8 mouse cellular contexts compared by ENCODE assay signal in genomic region chr7:127479318-127480225, GRCm38 (mm10). TPM values are rescaled to one million over a fixed set of nuclear protein-coding genes. Genes with fewer than 3 reads are reported as not detected.
DNase-seq lines count a peak whose midpoint lies in the region; ATAC-seq and TF ChIP-seq lines count a peak whose summit lies in the region.

No protein-coding gene starts in this region.

- peak overlapping the region; percentile 99 for H3K4me2 ChIP-seq in hindbrain, embryonic 16.5 days (ENCODE audit: low read length)

- no peaks in the 10 kb centered on the region for H3K27me3 ChIP-seq in forebrain, embryonic 10.5 days (ENCODE audit: poor library complexity, severe bottlenecking)
- H3K27me3 ChIP-seq in hindbrain, embryonic 16.5 days (replicated peaks; ENCODE audit: control insufficient read depth, insufficient read depth, low read length): no peaks in the 10 kb centered on the region

- H3K9me3 ChIP-seq in forebrain, embryonic 10.5 days: no peaks in the 10 kb centered on the region
- no peaks in the 10 kb centered on the region for H3K9me3 ChIP-seq in hindbrain, embryonic 16.5 days (ENCODE audit: control insufficient read depth, low read length)

- 8% methylated on average over 47 of the region's 48 CpGs for WGBS in forebrain, embryonic 10.5 days
- WGBS in hindbrain, embryonic 16.5 days: 4% methylated on average over 45 of the region's 48 CpGs
- 2% methylated on average over 48 of the region's 48 CpGs for WGBS in lung, adult 2 months

- peaks cover 74% of the 10 kb centered on the region for H3K36me3 ChIP-seq in forebrain, embryonic 10.5 days (replicated peaks)
- H3K36me3 ChIP-seq in hindbrain, embryonic 16.5 days (ENCODE audit: control insufficient read depth, insufficient read depth, low read length): peaks cover 41% of the 10 kb centered on the region

- no peak for ATAC-seq in hindbrain, embryonic 16.5 days

- DNase-seq in adrenal gland, adult (ENCODE audit: inconsistent age in 2 of 2, low spot score in 1 of 2): peak; percentile 39 to 75
- DNase-seq in adrenal gland, adult 8-10 months: no peak
- DNase-seq in CD4-positive helper T cell, adult 2 months (ENCODE audit: low read depth, low spot score): peak; percentile 40
- DNase-seq in forebrain, embryonic 10.5 days (ENCODE audit: extremely low spot score, low spot score): no peak
- DNase-seq in lung, adult 2 months: no peak
- peak; percentile 40 to 60 for DNase-seq in spleen, postnatal 36 days (ENCODE audit: low spot score in 2 of 2)
- DNase-seq in layer of hippocampus, adult 9-10 months (ENCODE audit: low spot score): no peak

- 0 out of 2 replicates have a peak, but pooled peaks have one; percentile 3 for TF ChIP-seq POLR2A in lung, adult 2 months (IDR thresholded peaks at IDR 0.05; ENCODE audit: borderline replicate concordance, extremely low read depth, low read depth, low read length)

- peak overlapping the region; percentile 95 for H3K9ac ChIP-seq in hindbrain, embryonic 16.5 days (ENCODE audit: low read depth, low read length)

- H3K4me3 ChIP-seq in forebrain, embryonic 10.5 days: peak overlapping the region; percentile 100
- H3K4me3 ChIP-seq in hindbrain, embryonic 16.5 days (ENCODE audit: low read length): peak overlapping the region; percentile 99
- H3K4me3 ChIP-seq in lung, adult 2 months (replicated peaks; ENCODE audit: extremely low read depth, low read depth, low read length): peak overlapping the region; percentile 90

- no peak for TF ChIP-seq CTCF in lung, adult 2 months (IDR thresholded peaks at IDR 0.05; ENCODE audit: insufficient read depth, low read length)

- H3K4me1 ChIP-seq in forebrain, embryonic 10.5 days: peaks cover 35% of the 10 kb centered on the region
- peaks cover 23% of the 10 kb centered on the region for H3K4me1 ChIP-seq in hindbrain, embryonic 16.5 days (ENCODE audit: control insufficient read depth, insufficient read depth, low read depth, low read length)
- H3K4me1 ChIP-seq in lung, adult 2 months (ENCODE audit: control insufficient read depth, insufficient read depth, low read length): peaks cover 4% of the 10 kb centered on the region

- peak overlapping the region; percentile 94 for H3K27ac ChIP-seq in forebrain, embryonic 10.5 days
- H3K27ac ChIP-seq in hindbrain, embryonic 16.5 days (ENCODE audit: low read depth, low read length): peak overlapping the region; percentile 98

RNA-seq across cellular contexts. Expression of gene Fbrs, which starts 0.6 kb away (rescaled TPM):
- total RNA-seq in adrenal gland, adult 8-10 months (2022): 10 to 100 TPM; 64.6 to 98.2 (median 75.6) TPM
- polyA plus RNA-seq in forebrain, embryonic 10.5 days (2016; fragmentation: Nextera tagmentation; extraction: Ambion mirVana): 7.3 and 7.7 TPM in 2 replicates
- 10.2 and 12.6 TPM in 2 replicates for polyA plus RNA-seq in hindbrain, embryonic 16.5 days (2015; fragmentation: Nextera tagmentation; extraction: Ambion mirVana)
- 32.0 and 42.2 TPM in 2 replicates for polyA plus RNA-seq in lung, adult 2 months (2012; rRNA removed)

RNA-seq across cellular contexts. Expression of gene Prr14, which starts 20.2 kb away (rescaled TPM):
- 10 to 100 TPM; 49.1 to 65.5 (median 58.2) TPM for total RNA-seq in adrenal gland, adult 8-10 months (2022)
- 47.3 and 50.9 TPM in 2 replicates for polyA plus RNA-seq in forebrain, embryonic 10.5 days (2016; fragmentation: Nextera tagmentation; extraction: Ambion mirVana)
- 29.0 and 35.2 TPM in 2 replicates for polyA plus RNA-seq in hindbrain, embryonic 16.5 days (2015; fragmentation: Nextera tagmentation; extraction: Ambion mirVana)
- polyA plus RNA-seq in lung, adult 2 months (2012; rRNA removed): 80.2 and 89.0 TPM in 2 replicates

RNA-seq across cellular contexts. Expression of gene Zfp689, which starts 30.6 kb away (rescaled TPM):
- total RNA-seq in adrenal gland, adult 8-10 months (2022): 1 to 10 TPM; 3.8 to 6.7 (median 4.5) TPM
- polyA plus RNA-seq in forebrain, embryonic 10.5 days (2016; fragmentation: Nextera tagmentation; extraction: Ambion mirVana): 14.4 and 15.4 TPM in 2 replicates
- polyA plus RNA-seq in hindbrain, embryonic 16.5 days (2015; fragmentation: Nextera tagmentation; extraction: Ambion mirVana): 13.2 and 15.9 TPM in 2 replicates
- polyA plus RNA-seq in lung, adult 2 months (2012; rRNA removed): 4.9 and 5.6 TPM in 2 replicates

RNA-seq across cellular contexts. Expression of gene Srcap, which starts 32.2 kb away (rescaled TPM):
- 100 to 1,000 TPM; 103 to 156 (median 120) TPM for total RNA-seq in adrenal gland, adult 8-10 months (2022)
- polyA plus RNA-seq in forebrain, embryonic 10.5 days (2016; fragmentation: Nextera tagmentation; extraction: Ambion mirVana): 52.8 and 63.6 TPM in 2 replicates
- polyA plus RNA-seq in hindbrain, embryonic 16.5 days (2015; fragmentation: Nextera tagmentation; extraction: Ambion mirVana): 37.9 and 38.7 TPM in 2 replicates
- polyA plus RNA-seq in lung, adult 2 months (2012; rRNA removed): 27.0 and 32.8 TPM in 2 replicates

RNA-seq across cellular contexts. Expression of gene Gm42715, which starts 39.8 kb away (rescaled TPM):
- total RNA-seq in adrenal gland, adult 8-10 months (2022): 10 to 100 TPM; 21.9 to 28.0 (median 26.2) TPM
- polyA plus RNA-seq in forebrain, embryonic 10.5 days (2016; fragmentation: Nextera tagmentation; extraction: Ambion mirVana): 15.9 and 18.4 TPM in 2 replicates
- 13.2 and 13.7 TPM in 2 replicates for polyA plus RNA-seq in hindbrain, embryonic 16.5 days (2015; fragmentation: Nextera tagmentation; extraction: Ambion mirVana)
- 8.1 and 10.0 TPM in 2 replicates for polyA plus RNA-seq in lung, adult 2 months (2012; rRNA removed)

Comparison
In these comparisons a context has a peak if more than half of its experiments do, and no peak if none do; other contexts are left out.
1. DNase-seq: peak in adrenal gland, adult (2 of 2), CD4-positive helper T cell, adult 2 months (single experiment) and spleen, postnatal 36 days (2 of 2); none in adrenal gland, adult 8-10 months (single experiment), forebrain, embryonic 10.5 days (single experiment), lung, adult 2 months (single experiment) and layer of hippocampus, adult 9-10 months (single experiment).
2. Peak in every context shown above with its lines, with median percentiles within 50 percentile points of each other: H3K4me3 ChIP-seq.